Mouse (Mus musculus) liver, embryonic 16.5 days (tissue): ENCODE measurements around the gene Traf7. TPM values are rescaled to one million over a fixed set of nuclear protein-coding genes. Genes with fewer than 3 reads are reported as not detected.

ENCODE experiments used
- ATAC-seq: fragments of 200-750 bp; cut with Nextera tagmentation; 2 replicates; pipeline ENCODE4 v1.8.0; 2017; ENCODE audit warnings: low read depth, mild to moderate bottlenecking, moderate number of reproducible peaks, moderate library complexity
- H3K27ac ChIP-seq: fragments of 300-500 bp; sonication (generic); 2 replicates; pipeline ENCODE4 v1.5.1; 2014; ENCODE audit warnings: mild to moderate bottlenecking, low read length
- H3K27me3 ChIP-seq: fragments of 300-500 bp; sonication (generic); 2 replicates; pipeline ENCODE4 v1.6.1; 2014; ENCODE audit warnings: low read depth, low read length, mixed read lengths; ENCODE audit not compliant: control insufficient read depth, insufficient read depth
- H3K36me3 ChIP-seq: fragments of 300-500 bp; sonication (generic); 2 replicates; pipeline ENCODE4 v1.6.1; 2014; ENCODE audit warnings: mild to moderate bottlenecking; ENCODE audit not compliant: control insufficient read depth, insufficient read depth
- H3K4me1 ChIP-seq: fragments of 300-500 bp; sonication (generic); 2 replicates; pipeline ENCODE4 v1.6.1; 2014; ENCODE audit warnings: low read depth, low read length, mixed read lengths; ENCODE audit not compliant: control insufficient read depth
- H3K4me2 ChIP-seq: fragments of 300-500 bp; sonication (generic); 2 replicates; pipeline ENCODE4 v1.6.1; 2014; ENCODE audit warnings: low read depth, low read length, mixed read lengths
- H3K4me3 ChIP-seq: fragments of 300-500 bp; sonication (generic); 2 replicates; pipeline ENCODE4 v1.5.1; 2014; ENCODE audit warnings: low read depth, mild to moderate bottlenecking, low read length
- H3K9ac ChIP-seq: fragments of 300-500 bp; sonication (generic); 2 replicates; pipeline ENCODE4 v1.6.1; 2014; ENCODE audit warnings: low read depth, low read length
- H3K9me3 ChIP-seq: fragments of 300-500 bp; sonication (generic); replicated peaks from 2 replicates; pipeline ENCODE4 v1.6.1; 2016; ENCODE audit warnings: low read length; ENCODE audit not compliant: control insufficient read depth
- WGBS: fragments of 180-500 bp; shearing (Covaris S2); extraction: QIAGEN DNeasy Blood & Tissue Kit; methylation state at CpG from one replicate; pipeline ENCODE4 v1.1.7; 2014; ENCODE audit not compliant: insufficient replicate concordance; 5-methylcytosine and 5-hydroxymethylcytosine counted together
- polyA plus RNA-seq: library from polyadenylated mRNA; unstranded; fragments of >200 nt; fragmentation: Nextera tagmentation; extraction: Ambion mirVana; gene quantifications from 2 replicates; pipeline ENCODE4 v1.2.1, GENCODE M21; 2015

Gene Traf7
- polyA plus RNA-seq, 1 experiment from 2014 or later: 29.6 TPM

- WGBS: under 1% methylated on average over 68 of the region's 68 CpGs
- peaks cover 24% of the 10 kb centered on the region for H3K36me3 ChIP-seq
- peak; percentile 16 for ATAC-seq
- peak overlapping the region; percentile 96 for H3K9ac ChIP-seq
- peak overlapping the region; percentile 91 for H3K4me2 ChIP-seq
- H3K27me3 ChIP-seq: no peaks in the 10 kb centered on the region
- no peaks in the 10 kb centered on the region for H3K9me3 ChIP-seq
- H3K27ac ChIP-seq: peak overlapping the region; percentile 88
- H3K4me3 ChIP-seq: peak overlapping the region; percentile 94
- peaks cover 23% of the 10 kb centered on the region for H3K4me1 ChIP-seq
These were observed 56.8 kb downstream of the Traf7 start for GRCm38 (mm10) chr17:24470701-24471527.

GRCm38 (mm10) chr17:24469910-24470602 is 57.7 kb downstream of the Traf7 start, which contains the start of the genes E4f1 and Pgp:
Gene E4f1, minus strand, starts transcription at chr17:24470313.
Gene Pgp, plus strand, starts transcription at chr17:24470392.
- WGBS: under 1% methylated on average over 75 of the region's 75 CpGs
- peak within 1 kb of the TSS; percentile 94 for H3K4me3 ChIP-seq

GRCm38 (mm10) chr17:24469336-24469909 is 58.3 kb downstream of the Traf7 start:
- Histone ChIP-seq H3K9ac (peak overlapping the region; percentile 71), H3K4me1 (peaks cover 23% of the 10 kb centered on the region), H3K27ac (peak overlapping the region; percentile 93), H3K4me3 (peak overlapping the region; percentile 94), H3K36me3 (peaks cover 14% of the 10 kb centered on the region), H3K9me3 (no peaks in the 10 kb centered on the region), H3K27me3 (no peaks in the 10 kb centered on the region), H3K4me2 (peak overlapping the region; percentile 73)
- WGBS: 15% methylated on average over 7 of the region's 7 CpGs
- no peak for ATAC-seq

More at GRCm38 (mm10) chr17:24469910-24470602, 57.7 kb downstream of the Traf7 start, which contains the start of the genes E4f1 and Pgp:
- Histone ChIP-seq H3K4me1 (peaks cover 23% of the 10 kb centered on the region), H3K4me2 (peak within 1 kb of the TSS; percentile 91), H3K27ac (peak within 1 kb of the TSS; percentile 93), H3K9ac (peak within 1 kb of the TSS; percentile 96), H3K36me3 (peaks cover 15% of the 10 kb centered on the region), H3K27me3 (no peaks in the 10 kb centered on the region), H3K9me3 (no peaks in the 10 kb centered on the region)
- peak; percentile 98 for ATAC-seq

GRCm38 (mm10) chr17:24468636-24469246 is 59.0 kb downstream of the Traf7 start:
- Histone ChIP-seq H3K27me3 (no peaks in the 10 kb centered on the region), H3K9ac (no peak overlapping the region), H3K4me3 (no peak overlapping the region), H3K27ac (no peak overlapping the region), H3K36me3 (peaks cover 8% of the 10 kb centered on the region), H3K9me3 (no peaks in the 10 kb centered on the region), H3K4me1 (peaks cover 23% of the 10 kb centered on the region), H3K4me2 (no peak overlapping the region)
- ATAC-seq: no peak
- WGBS: 87% methylated on average over 5 of the region's 5 CpGs

- Histone ChIP-seq H3K4me2 (no peak overlapping the region), H3K36me3 (no peaks in the 10 kb centered on the region), H3K27ac (no peak overlapping the region), H3K27me3 (no peaks in the 10 kb centered on the region), H3K9ac (no peak overlapping the region), H3K9me3 (no peaks in the 10 kb centered on the region), H3K4me3 (no peak overlapping the region), H3K4me1 (peaks cover 2% of the 10 kb centered on the region; the same call in 1 of the 2 replicates)
- WGBS: 29% methylated on average over 6 of the region's 6 CpGs
- peak; percentile 24; the same call in 1 of the 2 replicates for ATAC-seq
These were observed 64.2 kb downstream of the Traf7 start for GRCm38 (mm10) chr17:24463374-24464133.

GRCm38 (mm10) chr17:24462932-24463331 is 64.8 kb downstream of the Traf7 start:
- no peak overlapping the region for H3K4me3 ChIP-seq
- H3K27me3 ChIP-seq: no peaks in the 10 kb centered on the region
- no peak overlapping the region for H3K9ac ChIP-seq
- no peaks in the 10 kb centered on the region for H3K36me3 ChIP-seq
- no peak overlapping the region for H3K4me2 ChIP-seq
- no peaks in the 10 kb centered on the region for H3K9me3 ChIP-seq
- no peak for ATAC-seq
- WGBS: 76% methylated on average over 1 of the region's 1 CpGs
- peaks cover 2% of the 10 kb centered on the region; the same call in 1 of the 2 replicates for H3K4me1 ChIP-seq
- H3K27ac ChIP-seq: no peak overlapping the region

- Histone ChIP-seq H3K4me2 (no peak overlapping the region), H3K4me3 (no peak overlapping the region), H3K9ac (no peak overlapping the region), H3K4me1 (peaks cover 2% of the 10 kb centered on the region; the same call in 1 of the 2 replicates), H3K27ac (no peak overlapping the region), H3K9me3 (no peaks in the 10 kb centered on the region), H3K36me3 (no peaks in the 10 kb centered on the region), H3K27me3 (no peaks in the 10 kb centered on the region)
- no peak for ATAC-seq
- WGBS: 48% methylated on average over 2 of the region's 2 CpGs
These were observed 66.2 kb downstream of the Traf7 start for GRCm38 (mm10) chr17:24461580-24461979.
